Mouse (Mus musculus): Measurements from ENCODE around the gene Slc48a1.

Slc48a1 gene

DNA sequence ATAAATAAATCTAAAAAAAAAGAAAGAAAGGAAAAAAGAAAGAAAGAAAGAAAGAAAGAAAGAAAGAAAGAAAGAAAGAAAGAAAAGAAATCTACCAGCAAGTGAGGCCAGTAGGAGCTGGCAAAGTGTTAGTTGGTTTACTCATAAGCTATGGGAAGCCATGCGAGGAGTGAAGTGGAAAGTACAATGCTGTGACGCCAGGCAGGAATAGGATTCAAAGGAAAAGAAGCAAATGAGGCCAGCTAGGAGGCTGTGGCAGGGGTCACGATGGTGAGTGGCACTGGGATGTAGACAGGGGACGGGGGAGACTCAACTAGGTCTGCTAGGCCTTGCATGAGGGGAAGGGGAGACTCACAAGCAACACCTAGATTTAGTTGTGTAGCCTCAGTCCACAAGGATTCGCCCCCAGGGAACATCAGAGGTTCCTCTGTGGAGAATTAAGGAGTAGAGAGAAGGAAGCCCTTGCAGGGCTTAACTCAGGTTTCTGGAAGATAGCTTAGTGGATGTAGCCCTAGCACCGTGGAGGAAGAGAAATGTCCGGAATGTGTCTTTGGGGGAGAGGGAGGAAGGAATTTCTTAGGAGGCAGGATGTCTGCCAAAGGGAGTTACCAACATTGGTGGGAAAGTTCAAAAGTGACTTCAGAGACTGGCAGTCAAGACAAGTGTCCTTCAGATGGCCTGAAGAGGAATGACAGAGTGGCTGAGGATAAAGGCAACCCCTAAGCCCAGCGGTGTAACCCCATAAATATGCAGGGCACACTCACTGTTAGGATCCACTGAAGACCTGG lies at the start of gene Slc48a1:
Gene Slc48a1 (plus strand): TSS at position 210 of the 788 bp plus-strand sequence.
- no peak for DNase-seq (ENCODE audit: low spot score in 2 of 2)

DNA sequence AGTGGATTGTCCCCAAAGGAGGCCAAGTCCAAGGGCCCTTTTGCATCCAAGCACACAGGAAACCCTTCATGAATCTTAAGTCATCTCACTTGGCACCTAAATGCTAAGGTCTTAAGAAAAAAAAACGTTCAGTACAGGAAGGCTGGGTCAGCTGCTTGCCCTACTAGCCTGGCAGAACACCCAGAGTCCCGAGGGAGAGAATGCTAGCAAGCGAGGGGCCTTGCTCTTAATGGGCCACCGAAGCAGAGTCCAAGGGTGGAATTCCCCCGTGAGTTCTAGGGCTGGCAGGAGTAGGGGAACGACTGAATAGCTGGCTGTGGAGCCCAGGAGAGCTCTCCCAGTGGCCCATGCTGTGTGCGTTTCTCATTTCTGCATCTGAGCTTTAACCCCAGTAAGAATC lies 49.5 kb upstream of the Slc48a1 start:
- DNase-seq (ENCODE audit: low spot score in 2 of 2) = peak in 1 of 2 experiments; percentile 39

DNA sequence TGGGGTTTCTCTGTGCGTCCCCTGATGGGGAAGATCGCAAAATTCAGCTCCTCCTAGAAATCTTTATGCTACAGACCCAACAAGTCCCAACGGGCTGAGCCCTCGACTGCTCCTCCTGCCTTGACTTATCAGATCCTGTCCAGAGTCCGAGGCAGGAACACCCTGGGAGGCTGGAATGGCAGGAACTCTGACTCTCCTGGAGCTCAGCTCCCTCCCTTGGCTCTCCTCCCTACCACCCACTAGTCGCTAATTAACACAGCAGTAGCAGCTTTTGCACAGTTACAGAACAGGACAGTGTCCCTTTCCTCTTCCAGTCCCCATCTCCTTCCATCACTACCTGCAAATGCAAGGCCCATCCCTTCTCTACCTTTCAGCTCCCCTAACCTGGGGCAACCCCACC lies 48.0 kb upstream of the Slc48a1 start:
- no peak for DNase-seq (ENCODE audit: low spot score in 2 of 2)

DNA sequence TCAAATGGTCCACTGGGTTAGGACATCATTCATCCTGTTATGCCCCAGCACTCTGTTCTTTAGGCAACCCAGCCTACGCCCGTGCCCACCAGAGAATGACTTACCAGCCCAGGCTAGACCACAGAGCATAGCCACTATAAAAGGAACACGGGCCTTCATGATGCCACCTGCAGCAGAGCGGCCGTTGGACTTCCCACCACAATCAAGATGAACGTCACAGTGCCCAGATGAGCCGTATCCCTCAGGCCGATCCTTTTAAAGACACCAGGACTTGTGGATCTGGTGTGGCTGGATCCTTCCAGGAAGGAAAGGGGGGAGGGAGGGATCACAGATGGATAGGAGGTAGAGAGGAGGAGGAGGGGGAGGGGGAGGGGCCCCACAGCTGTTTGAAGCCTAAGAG lies 47.2 kb upstream of the Slc48a1 start, which contains the start of gene Endou:
Gene Endou (minus strand): TSS at position 229 of the 400 bp plus-strand sequence.
- no peak for DNase-seq (ENCODE audit: low spot score in 2 of 2)

DNA sequence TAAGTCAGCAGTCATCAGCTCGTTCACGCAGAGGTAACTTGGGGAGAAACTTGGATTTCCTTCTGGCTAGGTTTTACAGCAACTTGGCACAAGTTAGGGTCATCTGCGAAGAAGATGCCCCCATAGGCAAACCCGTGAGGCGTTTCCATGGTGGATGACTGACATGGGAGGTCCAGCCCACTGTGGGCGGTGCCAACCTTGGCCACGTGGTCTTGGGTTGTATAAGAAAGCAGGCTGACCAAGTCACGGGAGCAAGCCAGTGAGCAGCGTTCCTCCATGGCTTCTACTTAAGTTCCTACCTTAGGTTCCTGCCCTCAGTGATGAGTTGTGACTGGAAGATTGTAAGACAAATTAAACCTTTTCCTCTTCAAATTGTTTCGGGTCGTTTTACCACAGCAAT lies 46.3 kb upstream of the Slc48a1 start:
- DNase-seq (ENCODE audit: low spot score in 2 of 2) = no peak

DNA sequence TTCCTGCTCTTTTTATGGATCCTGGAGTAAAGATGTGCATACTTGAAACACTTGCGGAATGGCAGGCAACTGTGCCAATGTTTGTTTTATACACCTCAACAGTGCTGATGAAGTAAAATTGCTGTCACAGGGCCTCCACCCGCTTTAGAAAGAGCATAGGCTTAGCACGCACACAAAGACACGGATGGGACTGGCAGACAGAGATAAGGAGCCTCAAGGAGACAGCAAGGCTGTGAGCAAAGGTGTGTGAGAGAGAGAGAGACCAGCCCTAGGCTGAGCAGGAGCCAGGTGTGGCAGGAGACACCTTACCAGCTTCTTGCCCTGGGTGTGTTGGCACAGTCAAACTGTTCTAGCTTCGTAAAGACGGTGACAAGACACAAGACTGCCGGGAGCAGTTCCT lies 39.4 kb upstream of the Slc48a1 start:
- DNase-seq (ENCODE audit: low spot score in 2 of 2) = no peak

DNA sequence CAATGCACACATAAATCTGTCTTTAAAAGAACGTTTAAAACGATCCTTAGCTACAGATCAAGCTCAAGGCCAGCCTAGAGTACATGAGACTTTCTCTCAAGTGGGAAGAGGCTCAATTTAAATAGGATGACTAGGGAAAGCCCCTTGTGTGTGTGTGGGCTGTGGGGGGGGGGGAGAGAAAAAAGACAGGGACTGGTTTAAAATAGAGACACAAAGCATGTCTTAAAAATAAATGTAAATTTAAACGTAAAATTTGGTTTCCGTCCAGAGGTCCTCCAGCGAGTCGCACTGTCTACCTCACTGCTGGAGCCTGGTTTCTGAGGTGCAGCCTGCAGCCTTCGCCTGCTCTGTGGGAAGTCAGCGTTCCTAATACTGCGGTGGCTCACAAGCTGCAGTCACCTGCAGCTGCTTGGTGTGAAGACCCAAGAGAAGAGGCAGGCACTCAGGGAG lies 38.0 kb upstream of the Slc48a1 start:
- no peak for DNase-seq (ENCODE audit: low spot score in 2 of 2)

DNA sequence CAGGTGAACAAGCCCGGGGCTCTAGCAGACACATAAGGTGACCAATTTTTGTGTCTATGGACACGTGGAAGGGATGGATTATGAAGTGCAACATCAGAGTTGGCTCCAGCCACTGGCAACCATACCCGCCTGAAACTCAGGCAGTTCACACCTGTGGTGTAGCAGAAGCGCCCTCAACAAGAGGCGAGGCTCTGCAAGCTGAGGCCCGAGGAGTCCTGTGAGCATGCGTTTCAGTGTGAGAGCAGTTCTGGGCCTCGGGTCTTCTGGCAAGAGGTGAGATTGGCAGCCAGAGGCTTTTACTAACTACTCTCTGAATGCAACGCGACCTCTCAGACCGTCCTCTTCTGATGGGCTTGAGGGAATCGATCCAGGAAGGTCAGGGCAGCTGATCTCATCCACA lies 36.7 kb upstream of the Slc48a1 start:
- DNase-seq (ENCODE audit: low spot score in 2 of 2) = no peak

DNA sequence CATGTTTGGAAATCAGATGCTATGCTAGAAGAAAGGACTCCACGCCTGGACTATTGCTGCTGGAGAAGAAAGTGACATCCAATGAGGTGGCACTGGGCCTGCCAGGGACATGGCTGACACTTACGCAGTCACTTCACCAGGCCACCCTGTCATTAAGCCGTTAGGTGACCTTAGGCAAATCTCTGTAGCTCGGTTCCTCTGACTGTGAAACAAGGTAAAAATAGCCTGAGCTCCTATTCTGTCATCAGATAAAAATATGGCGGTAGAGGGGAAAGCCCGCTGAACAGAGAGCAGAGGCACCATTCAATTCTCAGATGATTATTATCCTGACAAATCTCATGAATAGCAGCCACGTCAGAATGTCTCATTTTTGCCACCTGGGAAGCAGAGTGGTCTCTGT lies 36.2 kb upstream of the Slc48a1 start:
- no peak for DNase-seq (ENCODE audit: low spot score in 2 of 2)

DNA sequence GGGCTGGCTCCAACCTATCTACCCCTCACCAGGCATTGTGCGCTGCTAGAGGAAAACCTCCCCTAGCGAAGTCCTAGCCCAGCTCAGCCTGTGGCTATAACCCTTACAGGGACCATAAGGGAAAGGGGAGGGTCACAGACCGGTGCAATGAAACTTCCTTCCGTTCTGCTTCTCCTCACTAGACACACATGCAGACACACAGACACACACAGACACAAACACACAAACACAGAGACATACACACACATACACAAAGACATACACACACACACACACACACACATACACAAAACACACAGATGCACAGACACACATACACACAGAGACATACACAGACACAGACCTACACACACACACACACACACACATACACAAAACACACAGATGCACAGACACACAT lies 35.7 kb upstream of the Slc48a1 start:
- no peak for DNase-seq (ENCODE audit: low spot score in 2 of 2)

DNA sequence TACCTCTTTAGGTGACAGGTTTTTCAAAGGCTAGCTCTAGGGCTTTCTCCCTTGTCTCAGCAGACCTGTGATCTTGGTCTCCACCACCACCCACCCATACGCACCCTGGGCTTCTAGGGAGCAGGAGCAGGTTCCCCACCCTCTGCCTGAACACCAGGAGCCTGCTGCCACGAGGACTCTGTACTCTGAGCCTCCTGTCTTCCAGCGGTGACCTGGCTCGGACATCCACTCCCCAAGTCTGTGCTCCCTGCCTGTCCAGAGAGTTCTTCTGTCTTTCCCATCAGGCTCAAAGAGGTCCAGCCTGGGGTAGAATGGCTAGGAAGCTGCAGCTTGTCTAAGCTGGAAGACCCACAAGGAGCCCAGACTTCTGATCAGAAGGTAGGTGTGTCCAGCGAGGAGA lies 35.1 kb upstream of the Slc48a1 start:
- no peak for DNase-seq (ENCODE audit: low spot score in 2 of 2)

DNA sequence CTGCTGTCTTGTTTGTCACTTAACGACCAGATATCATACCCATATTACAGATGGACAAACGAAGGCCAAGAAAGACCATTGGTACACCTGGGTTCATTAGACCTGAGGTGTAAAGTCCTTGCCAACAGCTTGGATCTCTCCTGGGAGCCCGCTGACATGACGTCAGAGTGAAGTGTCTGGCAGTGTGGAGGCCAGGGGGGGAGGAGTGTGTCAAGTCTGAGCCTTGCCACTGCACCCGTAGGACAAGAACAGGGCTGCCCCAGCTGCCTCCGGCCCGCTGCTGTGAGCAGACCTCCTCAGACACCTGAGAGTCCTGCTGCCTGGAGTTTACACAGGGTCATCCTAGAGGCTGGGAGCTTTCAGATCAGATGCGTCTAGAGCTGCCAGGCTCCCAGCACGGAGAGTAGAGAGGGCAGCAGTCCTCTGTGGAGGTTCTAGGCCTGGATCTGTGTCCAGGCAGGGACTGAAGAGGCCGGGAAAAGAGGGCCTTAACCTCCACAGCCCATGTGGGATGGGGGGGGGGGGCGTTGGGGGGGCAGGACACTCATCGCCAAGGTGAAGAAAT lies 34.3 kb upstream of the Slc48a1 start:
- no peak for DNase-seq (ENCODE audit: low spot score in 2 of 2)

DNA sequence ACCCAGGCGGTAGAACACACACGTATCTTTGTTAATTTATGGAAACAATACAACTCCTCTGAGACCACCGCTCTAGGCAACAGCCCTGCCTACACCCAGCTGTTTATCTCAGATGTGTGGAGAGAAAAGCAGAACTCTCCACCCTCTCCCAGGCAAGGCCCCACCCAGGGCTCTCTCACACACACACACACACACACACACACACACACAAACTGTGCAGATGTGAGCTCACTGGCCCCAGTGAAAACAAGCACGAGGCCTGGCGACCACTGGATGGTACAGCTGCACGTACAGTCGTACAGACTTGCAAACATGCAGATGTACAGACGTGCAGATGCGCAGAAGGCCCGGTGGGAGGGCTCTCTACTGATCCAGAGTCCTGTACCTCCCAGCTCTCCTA lies 33.4 kb upstream of the Slc48a1 start:
- no peak for DNase-seq (ENCODE audit: low spot score in 2 of 2)

DNA sequence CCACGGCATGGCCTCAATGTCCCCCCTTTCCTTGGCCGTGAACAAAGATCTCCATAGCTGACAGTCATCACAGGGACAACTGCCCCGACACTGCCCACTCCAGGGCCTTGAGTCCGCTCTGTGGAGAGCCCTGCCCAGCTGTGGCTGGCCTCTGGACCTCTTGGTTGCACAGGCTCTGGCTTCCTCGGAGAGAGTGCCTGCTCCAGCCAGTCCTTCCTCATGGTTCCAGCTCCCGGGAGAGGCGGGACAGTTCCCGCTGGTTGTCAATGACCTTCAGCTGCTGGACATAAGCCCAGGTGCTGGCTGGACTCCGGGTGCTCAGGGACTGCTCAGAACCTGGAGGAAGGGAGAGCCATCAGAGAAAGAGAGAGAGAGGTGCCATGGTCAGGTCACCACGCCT lies 33.0 kb upstream of the Slc48a1 start:
- DNase-seq (ENCODE audit: low spot score in 2 of 2) = no peak

DNA sequence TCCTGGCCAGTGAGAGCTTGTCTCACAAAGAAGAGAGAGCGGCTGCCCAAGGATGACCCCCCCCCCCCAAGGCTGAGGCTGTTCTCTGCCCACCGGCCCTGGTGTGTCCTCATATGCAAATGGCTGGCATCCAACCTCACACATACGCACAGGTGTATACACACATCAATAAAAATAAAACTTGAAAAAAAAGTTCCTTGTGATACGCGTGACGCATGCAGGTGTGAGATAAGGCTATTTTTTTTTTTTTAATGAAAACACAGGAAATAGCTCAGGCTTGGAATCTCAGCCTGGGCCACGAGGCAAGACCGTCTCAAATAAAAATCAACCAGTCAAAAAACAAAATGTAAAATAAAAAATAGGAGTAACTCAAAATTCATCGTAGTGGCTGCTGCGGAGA lies 32.0 kb upstream of the Slc48a1 start:
- no peak for DNase-seq (ENCODE audit: low spot score in 2 of 2)

DNA sequence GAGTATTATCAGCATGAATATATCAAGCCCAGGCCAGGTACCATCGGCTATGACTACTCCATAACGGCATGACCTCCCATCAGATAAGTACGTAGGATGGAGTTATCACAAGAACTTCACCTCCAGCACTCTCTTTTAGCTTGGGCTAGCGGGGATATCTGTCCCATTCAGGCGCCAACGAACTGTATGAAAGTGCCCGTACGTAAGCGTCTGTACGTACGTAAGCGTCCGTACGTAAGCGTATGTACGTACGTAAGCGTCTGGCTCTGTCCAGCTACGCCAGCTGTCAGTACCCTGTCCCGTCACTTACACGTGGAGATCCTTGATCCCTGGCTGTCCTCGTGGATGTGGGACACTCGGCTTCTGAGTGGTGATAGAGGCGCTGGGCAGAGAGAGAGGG lies 31.6 kb upstream of the Slc48a1 start:
- DNase-seq (ENCODE audit: low spot score in 2 of 2) = no peak

DNA sequence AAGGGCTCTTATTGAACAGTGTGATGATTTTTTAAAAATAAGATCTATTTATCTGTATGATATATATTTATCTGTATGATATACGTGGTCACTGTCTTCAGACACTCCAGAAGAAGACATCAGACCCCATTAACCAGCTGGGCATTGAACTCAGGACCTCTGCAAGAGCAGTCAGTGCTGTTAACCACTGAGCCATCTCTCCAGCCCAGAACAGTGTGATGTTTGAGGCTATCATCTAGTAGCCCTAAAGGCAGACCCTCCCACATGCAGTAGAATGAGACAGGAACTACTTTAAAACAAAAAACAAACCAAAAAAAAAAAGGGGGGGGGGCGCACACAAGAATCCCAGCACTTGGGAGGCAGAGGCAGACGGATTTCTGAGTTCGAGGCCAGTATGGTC lies 30.8 kb upstream of the Slc48a1 start:
- no peak for DNase-seq (ENCODE audit: low spot score in 2 of 2)

DNA sequence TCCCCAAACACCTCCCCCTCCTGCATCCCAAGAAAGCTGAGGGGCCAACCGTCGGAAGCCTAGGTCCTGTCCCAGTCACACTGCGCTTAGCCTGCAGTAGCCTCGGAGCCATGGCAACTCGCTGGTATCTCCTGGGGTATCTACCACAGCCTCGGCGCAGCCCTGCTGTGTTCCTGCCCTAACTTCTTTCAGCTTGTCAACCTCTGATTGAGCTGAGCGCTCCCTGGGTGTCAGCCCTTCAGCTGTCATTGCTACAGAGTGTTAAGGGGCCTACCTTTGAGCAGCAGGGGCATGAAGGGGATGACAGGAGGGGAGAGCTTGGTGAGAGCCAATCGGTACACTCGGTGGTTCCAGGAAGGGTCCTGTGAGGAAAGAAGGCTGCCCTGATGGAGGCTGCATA lies 30.0 kb upstream of the Slc48a1 start:
- DNase-seq (ENCODE audit: low spot score in 2 of 2) = no peak

DNA sequence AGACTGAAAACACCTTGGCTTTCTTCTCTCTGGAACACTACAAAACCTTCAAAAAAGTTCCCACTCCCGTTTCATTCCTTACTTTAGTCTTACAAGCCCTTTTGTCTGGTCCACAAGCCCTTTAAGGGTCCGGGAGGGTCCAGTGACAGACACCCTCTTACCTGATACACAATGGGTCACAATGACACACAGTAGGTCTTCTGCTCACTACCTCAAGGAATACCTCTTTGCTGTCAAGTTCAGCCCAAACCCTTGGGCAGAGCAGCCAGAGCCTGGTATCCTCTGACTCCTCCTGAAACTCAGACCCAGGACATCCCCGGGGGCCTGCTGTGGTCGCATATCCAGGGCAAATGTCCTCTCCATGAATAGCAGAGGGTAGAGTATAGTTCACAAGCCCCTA lies 29.4 kb upstream of the Slc48a1 start:
- no peak for DNase-seq (ENCODE audit: low spot score in 2 of 2)

DNA sequence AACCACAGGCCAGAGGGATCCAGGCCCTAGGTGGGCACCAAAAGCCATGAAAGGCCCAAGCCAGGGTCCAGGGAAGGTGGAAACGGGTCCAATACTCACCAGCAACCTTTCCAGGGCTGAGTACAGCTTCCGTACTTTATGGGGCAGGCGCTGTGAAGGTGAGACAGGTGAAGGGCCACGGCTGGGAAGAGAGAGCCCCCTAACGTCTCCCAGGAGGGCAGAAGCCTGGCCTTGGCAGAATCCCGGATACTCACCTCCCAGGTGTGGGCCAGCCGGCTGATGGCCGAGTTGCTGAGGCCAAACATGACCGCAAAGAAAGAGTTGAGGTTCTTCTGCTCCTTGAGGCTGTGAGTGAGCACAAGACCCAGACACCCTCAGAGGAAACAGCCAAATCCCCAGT lies 28.9 kb upstream of the Slc48a1 start:
- no peak for DNase-seq (ENCODE audit: low spot score in 2 of 2)

DNA sequence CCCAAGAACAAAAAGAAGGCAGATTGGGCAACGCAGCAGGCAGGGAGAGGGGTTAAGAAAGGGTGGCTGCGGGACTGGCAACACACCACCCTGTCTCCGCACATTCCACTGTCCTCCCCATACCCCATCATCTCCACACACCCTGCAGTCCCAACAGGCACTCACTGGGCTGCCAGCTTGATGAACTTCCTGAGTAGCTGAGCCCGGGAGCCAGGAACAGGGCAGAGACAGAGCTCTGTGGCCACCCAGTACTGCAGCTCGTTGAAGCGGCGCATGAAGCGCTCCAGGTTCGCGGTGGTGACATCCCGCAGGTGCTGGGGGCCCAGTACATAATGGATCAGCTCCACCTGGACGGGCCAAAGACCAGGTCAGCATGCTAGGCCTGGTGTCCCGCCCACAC lies 28.5 kb upstream of the Slc48a1 start:
- DNase-seq (ENCODE audit: low spot score in 2 of 2) = no peak

DNA sequence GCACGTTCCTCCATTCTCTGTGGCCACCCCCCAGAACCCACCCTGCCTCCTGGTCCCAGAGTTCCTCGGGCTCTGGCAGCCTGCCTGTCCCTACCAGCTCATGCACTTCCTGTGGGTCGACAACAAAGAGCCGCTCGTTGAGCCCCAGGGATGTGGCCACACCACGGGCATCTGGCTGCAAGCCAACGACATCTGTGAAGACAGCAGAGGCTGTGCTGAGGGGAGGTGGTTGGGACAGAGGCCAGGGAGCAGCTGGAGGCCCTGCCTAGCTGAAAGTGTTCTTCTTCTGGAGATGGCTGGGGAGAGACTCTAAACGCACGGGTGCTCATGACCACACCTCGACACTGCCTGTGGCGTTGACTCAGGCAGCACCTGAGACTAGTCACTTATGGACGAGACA lies 27.6 kb upstream of the Slc48a1 start:
- DNase-seq (ENCODE audit: low spot score in 2 of 2) = peak; percentile 68 to 75

DNA sequence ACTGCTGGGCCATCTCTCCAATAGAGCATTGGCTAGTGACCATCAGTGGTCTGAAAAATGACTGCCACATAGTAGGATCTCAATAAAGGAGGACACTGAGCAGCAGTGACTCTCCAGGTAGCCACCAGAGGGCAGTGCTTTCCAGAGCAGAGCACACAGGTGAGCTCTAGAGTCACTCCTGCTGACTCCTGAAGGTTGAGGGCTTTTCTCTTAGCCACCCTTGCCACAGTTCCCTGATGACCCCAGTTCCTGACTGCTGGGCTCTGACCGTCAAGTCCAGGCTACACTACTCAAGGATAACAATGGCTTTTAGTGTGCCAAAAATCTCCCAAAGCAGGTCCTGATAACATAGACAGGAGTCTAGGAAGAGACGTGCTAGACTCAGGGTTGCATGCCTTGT lies 26.6 kb upstream of the Slc48a1 start:
- no peak for DNase-seq (ENCODE audit: low spot score in 2 of 2)

DNA sequence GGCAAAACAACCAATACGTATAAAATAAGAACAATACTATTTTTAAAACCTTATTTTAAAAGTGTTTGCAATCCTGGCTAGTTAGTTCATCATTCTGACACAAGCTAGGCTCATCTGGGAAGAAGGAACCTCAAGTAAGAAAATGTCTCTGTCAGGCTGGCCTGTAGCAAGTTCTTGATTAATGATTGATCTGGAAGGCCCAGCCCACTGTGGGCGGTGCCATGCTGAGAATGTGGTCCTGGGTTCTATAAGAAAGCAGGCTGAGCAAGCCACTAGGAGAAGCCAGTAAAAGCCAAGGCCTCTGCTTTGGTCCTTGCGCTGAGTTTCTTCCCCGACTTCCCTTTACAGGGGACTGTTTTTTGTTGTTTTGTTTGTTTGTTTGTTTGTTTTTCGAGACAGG lies 25.8 kb upstream of the Slc48a1 start:
- DNase-seq (ENCODE audit: low spot score in 2 of 2) = no peak

Data from right cerebral cortex, postnatal 36 days (tissue).